Mouse (Mus musculus) left cerebral cortex, postnatal 36 days (tissue): ENCODE results near the gene Atpif1. TPM values are rescaled to one million over a fixed set of nuclear protein-coding genes. Genes with fewer than 3 reads are reported as not detected.
"Not testable (repeated sequence)": the region's sequence is repeated elsewhere in the genome, so short reads cannot be mapped to it uniquely, and the experiment has no call there.

Experiments used
- DNase-seq, 2 experiments: peaks; one replicate each; pipeline ENCODE4 v3.0.0; 2021 to 2022; ENCODE audit warnings: low spot score in 2 of 2, mixed read lengths in 1 of 2
- intact Hi-C: fragments of 180-260 bp; cut with DNase I; formaldehyde crosslinking; loops from one replicate; pipeline ENCODE4 v1.15.1; 2025
- total RNA-seq, 2 experiments: library from RNA; stranded (reverse); gene quantifications; 2 replicates each; pipeline ENCODE4 v1.2.3; 2021

Atpif1 gene
- total RNA-seq, 2 experiments from 2014 or later: 457 to 501 TPM

- DNase-seq: no peak
- intact Hi-C loops: no loop called here
Measured at GRCm38 (mm10) chr4:132501639-132502038, 31.8 kb downstream of the Atpif1 start.

DNA sequence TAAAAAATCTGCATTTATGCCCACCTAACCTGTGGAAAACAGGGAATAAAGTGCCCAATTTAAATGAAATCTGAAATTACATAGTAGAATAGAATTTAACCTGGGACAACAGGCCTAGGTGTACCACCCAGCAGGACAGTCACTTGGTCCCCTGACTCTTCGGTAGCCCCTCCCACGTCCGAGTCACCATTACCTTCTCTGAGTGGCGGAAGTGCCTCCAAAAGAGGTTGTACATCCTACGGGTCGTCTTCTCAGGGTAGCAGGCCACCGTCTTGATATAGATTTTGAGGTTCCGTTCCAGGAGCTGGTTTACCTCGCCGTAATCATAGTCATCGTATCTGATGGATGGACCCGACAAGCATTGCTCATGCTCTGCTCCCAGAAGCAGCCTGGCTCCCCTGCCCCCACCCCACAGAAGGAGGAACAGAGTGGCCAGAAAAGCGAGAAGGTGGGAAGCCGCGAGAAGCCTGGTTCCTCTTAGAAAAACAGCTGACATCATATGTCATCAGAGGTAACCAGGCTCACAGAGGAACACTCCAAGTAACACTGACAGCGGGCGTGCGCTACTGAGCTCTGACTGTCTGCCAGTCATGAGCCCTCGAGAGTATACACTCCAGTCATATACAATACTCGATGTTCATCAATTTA is 39.1 kb downstream of the Atpif1 start:
- DNase-seq: no peak
- intact Hi-C loops: no loop called here

GRCm38 (mm10) chr4:132492178-132493060 is 41.0 kb downstream of the Atpif1 start:
- intact Hi-C loops: no loop called here

GRCm38 (mm10) chr4:132491748-132492147 is 41.7 kb downstream of the Atpif1 start:
- intact Hi-C loops: no loop called here

More at GRCm38 (mm10) chr4:132492178-132493060, 41.0 kb downstream of the Atpif1 start:
- DNase-seq: no peak

DNA sequence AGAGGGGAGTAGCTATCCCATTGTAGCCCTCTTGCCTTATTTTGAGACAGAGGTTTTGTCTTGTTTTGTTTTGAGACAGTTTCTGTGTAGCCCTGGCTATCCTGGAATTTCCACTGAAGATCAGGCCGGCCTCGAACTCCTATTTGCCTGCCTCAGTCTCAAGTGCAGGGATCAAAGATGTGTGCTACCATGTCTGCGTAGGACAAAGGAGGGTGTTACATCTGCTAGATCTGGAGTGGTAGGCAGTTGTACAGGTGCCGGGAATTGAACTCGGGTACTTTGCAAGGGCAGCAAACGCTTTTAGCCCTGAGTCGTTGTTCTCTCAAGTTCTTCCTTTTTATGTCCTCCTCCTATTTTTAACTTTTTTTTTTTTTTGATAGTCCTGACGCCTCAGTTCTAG is 42.4 kb downstream of the Atpif1 start:
- DNase-seq: no peak
- intact Hi-C loops: no loop called here

More at GRCm38 (mm10) chr4:132491748-132492147, 41.7 kb downstream of the Atpif1 start:
- no peak for DNase-seq

GRCm38 (mm10) chr4:132490273-132491010 is 43.0 kb downstream of the Atpif1 start:
- no peak for DNase-seq
- intact Hi-C loops: no loop called here

- intact Hi-C loops: no loop called here
- DNase-seq: no peak
Measured at GRCm38 (mm10) chr4:132488976-132489375, 44.5 kb downstream of the Atpif1 start.

GRCm38 (mm10) chr4:132488521-132488920 is 44.9 kb downstream of the Atpif1 start:
- intact Hi-C loops: no loop called here
- no peak for DNase-seq

DNA sequence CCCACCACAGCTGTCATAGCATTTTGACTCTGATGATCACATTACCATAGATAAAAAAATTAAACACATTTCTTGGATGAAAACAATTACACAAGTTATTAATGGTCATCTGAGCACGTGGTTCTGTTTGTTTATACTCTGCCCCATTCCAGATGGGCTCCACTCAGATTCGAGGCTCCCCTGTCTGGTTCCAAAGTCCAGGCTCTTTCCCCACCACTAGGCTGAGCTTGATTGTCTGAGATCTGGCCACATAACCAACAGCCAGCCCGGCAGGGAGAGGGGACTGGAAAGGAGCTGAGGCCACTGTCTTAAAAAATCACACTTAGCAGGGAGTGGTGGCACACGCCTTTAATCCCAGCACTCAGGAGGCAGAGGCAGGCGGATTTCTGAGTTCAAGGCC is 48.6 kb downstream of the Atpif1 start:
- intact Hi-C loops: no loop called here
- no peak for DNase-seq

DNA sequence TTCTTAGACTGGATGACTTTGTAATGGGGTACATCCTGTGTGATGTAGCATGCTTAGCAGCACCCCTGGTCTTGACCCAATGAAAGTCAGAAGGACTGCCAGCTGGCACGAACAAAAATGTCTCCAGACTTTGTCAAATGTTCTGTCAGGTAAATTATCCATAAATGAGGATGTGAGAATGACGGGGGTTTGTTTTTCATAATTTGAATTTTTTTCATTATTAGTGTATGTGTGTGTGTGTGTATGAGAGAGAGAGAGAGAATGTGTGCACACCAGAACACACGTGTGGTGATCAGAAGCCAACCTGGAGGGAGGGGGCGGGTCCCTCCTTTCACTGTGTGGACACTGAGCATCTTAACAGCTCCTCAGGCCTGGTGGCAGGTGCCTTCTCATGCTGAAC is 49.2 kb downstream of the Atpif1 start:
- DNase-seq: no peak

GRCm38 (mm10) chr4:132482956-132483608 is 50.4 kb downstream of the Atpif1 start:
- intact Hi-C loops: no loop called here

More for the DNA sequence above, 49.2 kb downstream of the Atpif1 start:
- intact Hi-C loops: no loop called here

DNA sequence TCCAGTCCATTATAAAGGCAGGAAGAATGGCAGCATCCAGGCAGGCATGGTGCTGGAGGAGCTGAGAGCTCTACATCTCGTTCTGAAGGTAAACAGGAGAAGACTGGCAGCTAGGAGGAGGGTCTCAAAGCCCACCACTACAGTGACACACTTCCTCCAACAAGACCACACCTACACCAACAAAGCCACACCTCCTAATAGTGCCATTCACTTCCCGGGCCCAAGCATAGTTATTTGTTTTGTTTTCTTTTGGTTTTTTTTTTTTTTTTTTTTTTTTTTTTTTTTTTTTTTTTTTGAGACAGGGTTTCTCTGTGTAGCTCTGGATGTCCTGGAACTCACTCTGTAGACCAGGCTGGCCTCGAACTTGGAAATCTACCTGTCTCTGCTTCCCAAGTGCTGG is 51.4 kb downstream of the Atpif1 start:
- intact Hi-C loops, DNase-seq: not testable (repeated sequence)

More at GRCm38 (mm10) chr4:132482956-132483608, 50.4 kb downstream of the Atpif1 start:
- no peak for DNase-seq

Other genes with a start within 250 kb of the Atpif1 start
- gene Rab42, start 230.3 kb downstream of the Atpif1 start, total RNA-seq: 1 to 10 TPM; 1.5 to 2.8 TPM
- gene Trnau1ap, start 204.1 kb downstream of the Atpif1 start, total RNA-seq: 10 to 100 TPM; 21.5 to 24.8 TPM
- 10 to 100 TPM in 1 of 2 experiments, 1 to 10 TPM in 1; 9.7 to 12.3 TPM for gene Rcc1, start 180.1 kb downstream of the Atpif1 start, total RNA-seq
- 10 to 100 TPM; 12.7 to 13.4 TPM for gene Phactr4, start 111.2 kb downstream of the Atpif1 start, total RNA-seq
- gene Med18, start 69.7 kb downstream of the Atpif1 start, total RNA-seq: 1 to 10 TPM; 8.8 to 9.6 TPM
- 10 to 100 TPM in 1 of 2 experiments, 1 to 10 TPM in 1; 9.2 to 12.3 TPM for gene Sesn2, start 23.2 kb downstream of the Atpif1 start, total RNA-seq
- 100 to 1,000 TPM in 1 of 2 experiments, 10 to 100 TPM in 1; 88.6 to 101 TPM for gene Dnajc8, start 1.9 kb upstream of the Atpif1 start, total RNA-seq
- gene Ptafr, start 30.4 kb upstream of the Atpif1 start, total RNA-seq: 1 to 10 TPM; 1.1 to 1.8 TPM
- 10 to 100 TPM; 27.4 to 30.4 TPM for gene Eya3, start 105.3 kb upstream of the Atpif1 start, total RNA-seq
- 1 to 10 TPM; 2.7 to 3.6 TPM for gene Xkr8, start 198.9 kb upstream of the Atpif1 start, total RNA-seq
- 1 to 10 TPM; 2.5 to 5.0 TPM for gene Smpdl3b, start 223.6 kb upstream of the Atpif1 start, total RNA-seq
- 10 to 100 TPM; 13.3 to 14.9 TPM for gene Rpa2, start 234.7 kb upstream of the Atpif1 start, total RNA-seq